Mouse (Mus musculus): Measurements from ENCODE around the gene Cst3. TPM values are rescaled to one million over a fixed set of nuclear protein-coding genes. Genes with fewer than 3 reads are reported as not detected.

Gene Cst3
- polyA plus RNA-seq, 1 experiment: 1,366 TPM

GRCm38 (mm10) chr2:148874617-148875334 is 716 bp downstream of the Cst3 start:
- Histone ChIP-seq H3K27me3 (ENCODE audit: control insufficient read depth, insufficient read depth, low read length) (no peaks in the 10 kb centered on the region), H3K27ac (ENCODE audit: control insufficient read depth, insufficient read depth, low read length) (peak overlapping the region; percentile 30; the same call in 1 of the 2 replicates), H3K4me1 (replicated peaks; ENCODE audit: control insufficient read depth, insufficient read depth, low read length) (peaks cover 20% of the 10 kb centered on the region), H3K4me3 (ENCODE audit: control insufficient read depth, insufficient read depth, low read length) (peak overlapping the region; percentile 88), H3K36me3 (ENCODE audit: control insufficient read depth, insufficient read depth, low read length) (peaks cover 5% of the 10 kb centered on the region; the same call in 1 of the 2 replicates)
- under 1% methylated on average over 34 of the region's 34 CpGs for WGBS
- TF ChIP-seq POLR2A (IDR thresholded peaks at IDR 0.05; ENCODE audit: control insufficient read depth, extremely low read depth, insufficient read depth, low read length, poor library complexity): no peak
- no peak for TF ChIP-seq CTCF (IDR thresholded peaks at IDR 0.05; ENCODE audit: borderline replicate concordance, control insufficient read depth, extremely low read depth, insufficient read depth, low read length, poor library complexity)
- DNase-seq: no peak

DNA sequence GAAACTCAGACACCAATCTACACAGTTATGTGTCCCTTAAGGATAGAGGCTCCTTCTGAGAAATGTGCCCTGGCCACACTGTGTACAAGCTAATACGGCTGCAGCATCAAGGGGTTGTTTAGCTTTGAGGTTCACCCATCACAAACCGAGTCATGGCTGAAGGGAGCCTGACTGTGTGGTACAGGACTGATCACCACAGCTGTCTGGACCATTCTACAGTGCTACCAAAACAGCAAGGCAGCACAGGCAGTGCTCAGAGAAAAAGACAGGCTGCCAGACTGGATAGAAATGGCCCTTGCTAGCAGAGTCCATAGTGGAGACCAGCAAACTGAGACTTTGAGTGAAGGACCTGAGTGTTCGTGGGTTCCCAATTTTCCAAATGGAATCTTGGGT is 1.3 kb downstream of the Cst3 start:
- peak overlapping the region; percentile 18 for H3K4me3 ChIP-seq (ENCODE audit: control insufficient read depth, insufficient read depth, low read length)
- WGBS: 16% methylated on average over 3 of the region's 3 CpGs
- peaks cover 20% of the 10 kb centered on the region for H3K4me1 ChIP-seq (replicated peaks; ENCODE audit: control insufficient read depth, insufficient read depth, low read length)
- H3K36me3 ChIP-seq (ENCODE audit: control insufficient read depth, insufficient read depth, low read length): peaks cover 5% of the 10 kb centered on the region; the same call in 1 of the 2 replicates
- DNase-seq: no peak
- no peak overlapping the region for H3K27ac ChIP-seq (ENCODE audit: control insufficient read depth, insufficient read depth, low read length)
- TF ChIP-seq POLR2A (IDR thresholded peaks at IDR 0.05; ENCODE audit: control insufficient read depth, extremely low read depth, insufficient read depth, low read length, poor library complexity) (no peak), CTCF (IDR thresholded peaks at IDR 0.05; ENCODE audit: borderline replicate concordance, control insufficient read depth, extremely low read depth, insufficient read depth, low read length, poor library complexity) (no peak)
- H3K27me3 ChIP-seq (ENCODE audit: control insufficient read depth, insufficient read depth, low read length): no peaks in the 10 kb centered on the region

- no peak overlapping the region for H3K4me3 ChIP-seq (ENCODE audit: control insufficient read depth, insufficient read depth, low read length)
- 80% methylated on average over 4 of the region's 4 CpGs for WGBS
- no peak for TF ChIP-seq POLR2A (IDR thresholded peaks at IDR 0.05; ENCODE audit: control insufficient read depth, extremely low read depth, insufficient read depth, low read length, poor library complexity)
- no peak for TF ChIP-seq CTCF (IDR thresholded peaks at IDR 0.05; ENCODE audit: borderline replicate concordance, control insufficient read depth, extremely low read depth, insufficient read depth, low read length, poor library complexity)
- H3K27me3 ChIP-seq (ENCODE audit: control insufficient read depth, insufficient read depth, low read length): no peaks in the 10 kb centered on the region
- H3K4me1 ChIP-seq (replicated peaks; ENCODE audit: control insufficient read depth, insufficient read depth, low read length): peaks cover 20% of the 10 kb centered on the region
- no peak for DNase-seq
- 0 out of 2 replicates have a peak overlapping the region, but pooled peaks have one; percentile 23 for H3K27ac ChIP-seq (ENCODE audit: control insufficient read depth, insufficient read depth, low read length)
- H3K36me3 ChIP-seq (ENCODE audit: control insufficient read depth, insufficient read depth, low read length): peaks cover 5% of the 10 kb centered on the region; the same call in 1 of the 2 replicates
Measured at GRCm38 (mm10) chr2:148872860-148873259, 2.6 kb downstream of the Cst3 start.

DNA sequence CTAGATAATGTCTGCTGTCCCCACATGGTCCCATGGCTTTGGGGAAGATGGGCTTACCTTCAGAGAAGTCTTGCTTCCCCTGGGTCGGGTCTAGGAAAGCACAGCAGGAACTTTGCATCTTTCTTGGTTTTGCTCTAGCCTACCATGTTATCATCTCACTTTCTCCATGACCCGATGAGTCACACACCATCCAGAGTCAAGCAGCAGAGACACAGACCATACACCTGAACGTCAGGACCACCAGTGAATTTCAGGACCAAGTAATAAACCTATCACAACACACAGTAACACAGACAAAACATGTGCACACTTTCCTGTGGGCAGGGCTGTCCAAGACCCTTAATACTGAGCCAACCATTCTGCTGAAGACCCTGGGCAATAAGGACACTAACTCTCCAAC is 5.0 kb downstream of the Cst3 start:
- DNase-seq: no peak
- peaks cover 5% of the 10 kb centered on the region; the same call in 1 of the 2 replicates for H3K36me3 ChIP-seq (ENCODE audit: control insufficient read depth, insufficient read depth, low read length)
- WGBS: 90% methylated on average over 3 of the region's 3 CpGs
- H3K27me3 ChIP-seq (ENCODE audit: control insufficient read depth, insufficient read depth, low read length): no peaks in the 10 kb centered on the region
- H3K4me1 ChIP-seq (replicated peaks; ENCODE audit: control insufficient read depth, insufficient read depth, low read length): peaks cover 17% of the 10 kb centered on the region
- H3K4me3 ChIP-seq (ENCODE audit: control insufficient read depth, insufficient read depth, low read length): no peak overlapping the region
- no peak overlapping the region for H3K27ac ChIP-seq (ENCODE audit: control insufficient read depth, insufficient read depth, low read length)
- TF ChIP-seq POLR2A (IDR thresholded peaks at IDR 0.05; ENCODE audit: control insufficient read depth, extremely low read depth, insufficient read depth, low read length, poor library complexity) (no peak), CTCF (IDR thresholded peaks at IDR 0.05; ENCODE audit: borderline replicate concordance, control insufficient read depth, extremely low read depth, insufficient read depth, low read length, poor library complexity) (no peak)

DNA sequence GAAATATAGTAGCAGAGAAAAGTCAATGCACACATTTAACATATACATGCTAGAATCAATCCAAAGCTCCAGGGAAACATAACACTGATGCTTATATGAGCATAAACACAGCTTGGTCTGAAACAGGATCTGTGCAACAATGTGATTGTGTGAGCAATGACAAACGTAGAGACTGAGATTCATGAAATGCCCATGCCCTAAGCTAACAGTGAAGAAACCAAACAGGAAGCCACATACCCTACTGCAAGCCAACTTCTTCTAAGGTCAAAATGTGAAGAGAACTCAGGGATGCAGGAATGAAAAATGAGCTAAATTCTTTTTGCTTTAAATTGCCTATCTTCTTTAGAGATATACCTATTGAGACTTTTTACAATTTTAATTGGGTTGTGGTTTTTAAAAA is 6.5 kb downstream of the Cst3 start:
- TF ChIP-seq CTCF (IDR thresholded peaks at IDR 0.05; ENCODE audit: borderline replicate concordance, control insufficient read depth, extremely low read depth, insufficient read depth, low read length, poor library complexity) (no peak), POLR2A (IDR thresholded peaks at IDR 0.05; ENCODE audit: control insufficient read depth, extremely low read depth, insufficient read depth, low read length, poor library complexity) (no peak)
- H3K36me3 ChIP-seq (ENCODE audit: control insufficient read depth, insufficient read depth, low read length): peaks cover 5% of the 10 kb centered on the region; the same call in 1 of the 2 replicates
- H3K4me3 ChIP-seq (ENCODE audit: control insufficient read depth, insufficient read depth, low read length): no peak overlapping the region
- no peak overlapping the region for H3K27ac ChIP-seq (ENCODE audit: control insufficient read depth, insufficient read depth, low read length)
- H3K4me1 ChIP-seq (replicated peaks; ENCODE audit: control insufficient read depth, insufficient read depth, low read length): peaks cover 9% of the 10 kb centered on the region
- no peaks in the 10 kb centered on the region for H3K27me3 ChIP-seq (ENCODE audit: control insufficient read depth, insufficient read depth, low read length)
- no peak for DNase-seq
- 12% methylated on average over 1 of the region's 1 CpGs for WGBS

GRCm38 (mm10) chr2:148864966-148865365 is 10.5 kb downstream of the Cst3 start, which contains the start of gene 9230104L09Rik:
TSS of gene 9230104L09Rik (minus strand) at chr2:148865038.
- Histone ChIP-seq H3K27me3 (ENCODE audit: control insufficient read depth, insufficient read depth, low read length) (no peaks in the 10 kb centered on the region), H3K27ac (ENCODE audit: control insufficient read depth, insufficient read depth, low read length) (no peak within 1 kb of the TSS; the same call in 1 of the 2 replicates), H3K4me1 (replicated peaks; ENCODE audit: control insufficient read depth, insufficient read depth, low read length) (no peaks in the 10 kb centered on the region), H3K36me3 (ENCODE audit: control insufficient read depth, insufficient read depth, low read length) (no peaks in the 10 kb centered on the region), H3K4me3 (ENCODE audit: control insufficient read depth, insufficient read depth, low read length) (no peak within 1 kb of the TSS)
- no peak for DNase-seq
- TF ChIP-seq POLR2A (IDR thresholded peaks at IDR 0.05; ENCODE audit: control insufficient read depth, extremely low read depth, insufficient read depth, low read length, poor library complexity): no peak
- WGBS: 90% methylated on average over 2 of the region's 2 CpGs
